Mouse (Mus musculus): Measurements from ENCODE around the gene Olfr94. TPM values are rescaled to one million over a fixed set of nuclear protein-coding genes. Genes with fewer than 3 reads are reported as not detected.
"Not testable (repeated sequence)": the region's sequence is repeated elsewhere in the genome, so short reads cannot be mapped to it uniquely, and the experiment has no call there.

Olfr94 gene
- polyA plus RNA-seq (2015; fragmentation: Nextera tagmentation; extraction: Ambion mirVana) = not detected in 2 replicates

DNA sequence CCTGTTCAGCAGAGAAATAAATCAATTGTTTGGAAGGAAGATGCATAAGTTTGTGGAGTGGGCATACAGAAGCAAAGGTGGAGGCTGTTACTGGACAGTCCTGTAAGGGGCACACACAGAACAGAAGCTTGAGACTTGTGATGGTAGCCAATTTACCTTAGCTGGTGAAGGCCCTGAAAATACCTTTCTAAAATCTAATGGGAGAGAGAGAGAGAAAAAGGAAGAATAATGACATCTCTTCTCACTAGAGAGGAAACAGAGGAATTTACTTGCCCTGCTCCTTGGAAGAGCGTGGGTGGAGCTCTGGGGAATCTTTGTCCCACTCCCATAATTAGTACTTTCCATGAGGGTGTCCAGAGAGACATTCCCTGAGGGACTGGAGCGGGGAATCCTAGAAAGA, at the start of gene Olfr94:
Gene Olfr94, minus strand, starts transcription at position 101 of the 400 bp plus-strand sequence.
- Histone ChIP-seq H3K27me3 (peaks cover 44% of the 10 kb centered on the region), H3K36me3 (no peaks in the 10 kb centered on the region), H3K4me2 (no peak within 1 kb of the TSS), H3K4me3 (no peak within 1 kb of the TSS), H3K9me3 (no peaks in the 10 kb centered on the region), H3K27ac (no peak within 1 kb of the TSS), H3K4me1 (replicated peaks) (peaks cover 13% of the 10 kb centered on the region), H3K9ac (0 out of 2 replicates have a peak within 1 kb of the TSS, but pooled peaks have one; percentile 15)
- WGBS = 81% methylated on average over 2 of the region's 2 CpGs
- ATAC-seq (ENCODE audit: low FRiP score) = no peak

DNA sequence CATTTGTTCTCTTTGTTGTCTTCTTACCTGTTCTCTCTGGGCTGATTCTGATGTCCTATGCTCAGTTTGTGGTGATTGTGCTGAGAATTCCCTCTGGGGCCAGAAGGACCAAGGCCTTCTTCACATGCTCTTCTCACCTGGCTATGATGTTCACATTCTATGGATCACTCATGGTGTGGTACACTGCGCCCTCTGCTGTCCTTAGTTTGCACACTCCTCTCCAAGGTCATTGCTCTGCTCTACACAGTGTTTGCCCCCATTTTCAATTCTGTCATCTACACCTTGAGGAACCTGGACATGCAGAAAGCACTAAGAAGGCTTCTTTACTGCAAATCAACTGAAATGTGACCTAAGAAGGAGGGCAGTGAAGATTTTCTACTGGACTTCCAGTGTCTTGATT, 49.8 kb upstream of the Olfr94 start:
- no peak for ATAC-seq (ENCODE audit: low FRiP score)
- Histone ChIP-seq H3K9ac (no peak overlapping the region), H3K27me3 (no peaks in the 10 kb centered on the region), H3K4me2 (no peak overlapping the region), H3K9me3 (no peaks in the 10 kb centered on the region), H3K4me3 (no peak overlapping the region), H3K4me1 (replicated peaks) (no peaks in the 10 kb centered on the region), H3K27ac (no peak overlapping the region), H3K36me3 (no peaks in the 10 kb centered on the region)
- 8% methylated on average over 1 of the region's 1 CpGs for WGBS

DNA sequence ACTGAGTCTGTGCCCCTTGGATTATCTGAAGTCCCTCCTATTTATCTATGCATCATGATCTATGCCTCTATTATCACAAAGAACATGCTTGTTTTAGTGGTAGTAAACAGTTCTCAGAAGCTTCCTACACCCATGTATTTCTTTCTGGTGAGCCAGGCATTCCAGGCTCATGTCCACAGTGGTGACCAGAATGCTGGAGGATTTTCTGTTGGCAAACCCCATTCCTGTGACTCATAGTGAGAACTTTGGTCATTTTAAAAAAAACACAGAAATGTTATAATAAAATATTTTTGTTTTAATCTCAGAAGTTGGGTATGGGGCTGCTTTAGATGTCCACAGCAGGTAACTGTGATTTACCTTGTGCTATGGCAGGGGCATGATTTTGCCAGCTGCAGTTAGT, 48.7 kb upstream of the Olfr94 start:
- H3K9me3 ChIP-seq = no peaks in the 10 kb centered on the region
- no peak overlapping the region for H3K27ac ChIP-seq
- ATAC-seq (ENCODE audit: low FRiP score) = no peak
- no peaks in the 10 kb centered on the region for H3K27me3 ChIP-seq
- H3K9ac ChIP-seq = no peak overlapping the region
- no peaks in the 10 kb centered on the region for H3K36me3 ChIP-seq
- no peaks in the 10 kb centered on the region for H3K4me1 ChIP-seq (replicated peaks)
- no peak overlapping the region for H3K4me3 ChIP-seq
- no peak overlapping the region for H3K4me2 ChIP-seq

DNA sequence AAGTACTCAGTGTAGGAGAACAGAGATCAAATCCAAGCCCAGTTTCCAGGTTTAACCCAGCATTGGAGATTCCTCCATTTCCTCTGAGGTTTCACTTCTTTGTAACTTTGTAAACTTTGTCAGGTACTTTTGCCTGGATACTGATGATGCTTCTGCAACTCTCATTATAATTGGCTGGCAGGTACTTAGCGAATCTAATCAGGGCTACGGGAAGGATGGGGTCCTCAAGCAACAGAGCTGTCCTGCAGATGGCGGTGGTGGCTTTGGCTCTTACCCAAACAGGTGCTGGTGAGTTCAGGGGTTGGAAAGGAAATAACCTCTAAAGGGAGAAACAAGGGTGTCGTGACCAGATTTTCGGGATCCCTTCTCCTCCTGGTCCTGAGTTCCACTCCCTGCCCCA, 45.9 kb upstream of the Olfr94 start:
- H3K27me3 ChIP-seq = no peaks in the 10 kb centered on the region
- ATAC-seq (ENCODE audit: low FRiP score) = no peak
- H3K36me3 ChIP-seq = no peaks in the 10 kb centered on the region
- no peak overlapping the region for H3K4me2 ChIP-seq
- H3K9me3 ChIP-seq = no peaks in the 10 kb centered on the region
- H3K4me3 ChIP-seq = no peak overlapping the region
- 39% methylated on average over 5 of the region's 5 CpGs for WGBS
- H3K27ac ChIP-seq = no peak overlapping the region
- no peaks in the 10 kb centered on the region for H3K4me1 ChIP-seq (replicated peaks)
- H3K9ac ChIP-seq = no peak overlapping the region

DNA sequence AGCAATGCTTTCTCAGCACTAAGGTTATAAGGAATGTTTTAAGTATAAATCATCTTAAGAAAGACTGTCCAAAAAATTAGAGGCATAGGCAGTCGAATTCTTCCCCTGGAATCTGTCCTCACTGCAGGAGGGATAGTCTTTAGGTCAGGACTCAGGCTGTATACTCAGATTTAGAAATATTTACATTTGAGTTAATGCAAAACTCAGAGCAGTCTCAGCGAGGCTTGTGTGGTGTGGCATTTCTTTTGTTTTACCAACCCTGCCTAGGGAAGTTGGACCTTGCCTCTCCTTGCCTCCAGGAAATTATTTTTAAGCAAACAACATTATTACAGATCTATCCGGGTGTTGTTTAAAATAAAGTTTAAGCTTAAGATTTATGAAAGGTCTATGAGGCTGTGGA, 41.4 kb upstream of the Olfr94 start:
- no peak for ATAC-seq (ENCODE audit: low FRiP score)
- Histone ChIP-seq H3K4me3 (no peak overlapping the region), H3K9me3 (no peaks in the 10 kb centered on the region), H3K36me3 (no peaks in the 10 kb centered on the region), H3K4me1 (replicated peaks) (no peaks in the 10 kb centered on the region), H3K9ac (no peak overlapping the region), H3K27ac (no peak overlapping the region), H3K27me3 (no peaks in the 10 kb centered on the region), H3K4me2 (no peak overlapping the region)
- WGBS = 59% methylated on average over 3 of the region's 3 CpGs

DNA sequence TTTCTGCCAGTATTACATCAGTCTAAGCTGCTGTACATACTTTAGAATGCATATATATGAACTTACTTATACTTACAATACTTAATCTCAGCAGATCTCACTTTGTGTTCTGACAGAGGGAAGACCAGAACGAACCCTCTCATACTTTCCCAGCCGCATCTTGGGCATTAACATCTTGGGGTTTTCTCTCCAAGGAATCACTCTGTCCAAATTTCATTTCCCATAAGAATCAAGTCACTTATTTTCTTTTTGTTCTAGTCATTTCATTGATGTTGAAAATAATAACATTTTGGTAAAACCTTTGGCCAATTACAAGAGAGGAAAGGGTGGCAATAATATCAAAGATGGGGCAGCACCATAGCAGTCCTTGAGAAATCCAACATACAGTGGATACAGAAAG, 36.4 kb upstream of the Olfr94 start, which contains the start of gene Olfr97:
Gene Olfr97, minus strand, starts transcription at position 101 of the 400 bp plus-strand sequence.
- not testable (repeated sequence) for H3K4me1 ChIP-seq (replicated peaks); H3K27me3 ChIP-seq; H3K9me3 ChIP-seq; H3K4me2 ChIP-seq; H3K27ac ChIP-seq; H3K9ac ChIP-seq; H3K4me3 ChIP-seq; ATAC-seq (ENCODE audit: low FRiP score); H3K36me3 ChIP-seq
- 93% methylated on average over 2 of the region's 2 CpGs for WGBS

DNA sequence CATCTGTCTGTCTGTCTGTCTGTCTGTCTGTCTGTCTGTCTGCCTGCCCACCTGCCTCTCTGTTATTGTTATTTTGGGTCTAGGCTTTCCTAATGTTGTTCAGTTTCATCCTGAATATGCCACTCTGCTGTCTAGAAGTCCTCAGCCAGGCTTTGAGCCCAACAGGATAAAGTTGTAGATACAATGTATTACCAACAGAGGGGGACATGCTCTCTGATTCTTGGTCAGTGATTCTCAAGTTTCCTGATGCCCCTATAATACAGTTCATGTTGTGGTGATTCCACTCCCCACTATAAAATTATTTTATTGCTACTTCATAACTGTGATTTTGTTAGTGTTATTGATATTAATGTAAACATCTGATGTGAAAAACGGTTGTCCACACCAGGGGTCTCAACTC, 21.1 kb upstream of the Olfr94 start:
- H3K27me3 ChIP-seq = no peaks in the 10 kb centered on the region
- 0 out of 2 replicates have a peak, but pooled peaks cover 2% of the 10 kb centered on the region for H3K9me3 ChIP-seq
- WGBS = 29% methylated on average over 1 of the region's 1 CpGs
- ATAC-seq (ENCODE audit: low FRiP score) = no peak
- no peaks in the 10 kb centered on the region for H3K36me3 ChIP-seq
- no peak overlapping the region for H3K27ac ChIP-seq
- no peaks in the 10 kb centered on the region for H3K4me1 ChIP-seq (replicated peaks)
- no peak overlapping the region for H3K4me3 ChIP-seq
- no peak overlapping the region for H3K9ac ChIP-seq
- no peak overlapping the region for H3K4me2 ChIP-seq

DNA sequence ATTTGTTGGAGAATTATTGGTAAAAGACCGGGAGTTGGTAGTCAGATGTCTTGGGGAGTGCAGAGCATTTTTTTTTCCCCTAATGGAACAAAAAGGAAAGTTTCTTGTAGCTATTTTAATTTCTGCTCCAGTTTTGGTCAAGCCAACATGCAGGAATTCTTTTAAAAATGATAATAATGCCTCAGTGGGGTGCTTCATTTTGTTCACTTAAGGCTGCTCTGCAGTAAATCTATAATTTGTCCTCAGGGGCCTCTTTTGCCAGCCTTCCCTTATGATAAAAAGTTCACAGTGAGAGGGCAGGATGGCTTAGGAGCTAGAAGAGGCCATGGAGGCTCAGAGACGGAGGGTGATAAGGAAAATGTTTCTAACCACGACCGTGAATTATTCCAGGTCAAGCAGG, 19.1 kb upstream of the Olfr94 start, which contains the start of gene Olfr96:
Gene Olfr96, plus strand, starts transcription at position 301 of the 400 bp plus-strand sequence.
- no peak for ATAC-seq (ENCODE audit: low FRiP score)
- H3K9ac ChIP-seq = no peak within 1 kb of the TSS
- H3K4me3 ChIP-seq = no peak within 1 kb of the TSS
- no peaks in the 10 kb centered on the region for H3K4me1 ChIP-seq (replicated peaks)
- no peaks in the 10 kb centered on the region for H3K27me3 ChIP-seq
- H3K4me2 ChIP-seq = no peak within 1 kb of the TSS
- H3K27ac ChIP-seq = no peak within 1 kb of the TSS
- no peaks in the 10 kb centered on the region for H3K36me3 ChIP-seq
- WGBS = 69% methylated on average over 4 of the region's 4 CpGs
- 0 out of 2 replicates have a peak, but pooled peaks cover 2% of the 10 kb centered on the region for H3K9me3 ChIP-seq

DNA sequence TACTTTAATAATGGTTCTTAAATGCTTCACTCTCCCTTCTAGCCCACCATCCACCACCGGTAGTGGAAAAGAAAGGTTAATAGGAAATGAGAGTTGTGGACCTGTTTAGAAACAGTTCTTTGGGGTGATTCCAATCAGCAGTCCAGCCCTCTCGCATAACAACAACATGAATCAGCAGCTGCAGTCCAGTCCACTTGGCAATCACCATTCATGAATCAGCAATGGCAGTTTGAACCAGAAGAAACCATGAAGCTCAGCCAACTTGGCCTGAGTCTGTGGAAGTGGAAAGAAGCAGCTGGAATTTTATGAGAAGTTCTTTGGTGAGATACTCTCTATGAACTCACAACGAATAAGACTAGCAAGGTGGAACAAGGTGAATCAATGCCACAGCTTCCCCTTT, 17.7 kb upstream of the Olfr94 start:
- no peak for ATAC-seq (ENCODE audit: low FRiP score)
- Histone ChIP-seq H3K27ac (no peak overlapping the region), H3K27me3 (no peaks in the 10 kb centered on the region)

DNA sequence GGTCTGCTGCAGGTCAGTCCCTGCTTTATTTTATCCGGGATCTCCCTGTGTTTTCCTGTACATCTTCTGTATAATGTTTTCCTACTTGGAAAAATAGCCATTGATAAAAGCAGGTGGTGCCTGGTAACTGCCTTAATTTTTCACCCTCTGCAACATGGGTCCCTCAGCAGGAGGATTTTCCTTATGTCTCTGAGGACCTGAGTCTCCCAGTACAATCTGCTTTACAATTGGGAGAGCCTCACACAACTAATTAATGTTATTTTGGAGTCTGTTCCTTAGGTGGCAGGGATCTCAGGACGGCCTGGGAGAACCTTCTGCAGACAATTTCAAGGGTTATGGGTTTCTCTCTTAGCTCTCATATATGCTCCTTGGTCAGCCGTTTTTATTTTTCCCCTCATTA, 12.2 kb upstream of the Olfr94 start, which contains the start of gene Olfr95:
Gene Olfr95, minus strand, starts transcription at position 101 of the 400 bp plus-strand sequence.
- Histone ChIP-seq H3K9ac (no peak within 1 kb of the TSS), H3K4me1 (replicated peaks) (peaks cover 5% of the 10 kb centered on the region; the same call in 1 of the 2 replicates), H3K27ac (no peak within 1 kb of the TSS), H3K4me2 (no peak within 1 kb of the TSS), H3K27me3 (peaks cover 23% of the 10 kb centered on the region), H3K36me3 (no peaks in the 10 kb centered on the region), H3K9me3 (0 out of 2 replicates have a peak, but pooled peaks cover 2% of the 10 kb centered on the region), H3K4me3 (no peak within 1 kb of the TSS)
- no peak for ATAC-seq (ENCODE audit: low FRiP score)
- WGBS = 80% methylated on average over 3 of the region's 3 CpGs

More for the DNA sequence above, 17.7 kb upstream of the Olfr94 start:
- WGBS = 89% methylated on average over 3 of the region's 3 CpGs
- Histone ChIP-seq H3K4me2 (no peak overlapping the region), H3K9me3 (0 out of 2 replicates have a peak, but pooled peaks cover 2% of the 10 kb centered on the region), H3K36me3 (no peaks in the 10 kb centered on the region), H3K9ac (no peak overlapping the region), H3K4me3 (no peak overlapping the region), H3K4me1 (replicated peaks) (no peaks in the 10 kb centered on the region)

DNA sequence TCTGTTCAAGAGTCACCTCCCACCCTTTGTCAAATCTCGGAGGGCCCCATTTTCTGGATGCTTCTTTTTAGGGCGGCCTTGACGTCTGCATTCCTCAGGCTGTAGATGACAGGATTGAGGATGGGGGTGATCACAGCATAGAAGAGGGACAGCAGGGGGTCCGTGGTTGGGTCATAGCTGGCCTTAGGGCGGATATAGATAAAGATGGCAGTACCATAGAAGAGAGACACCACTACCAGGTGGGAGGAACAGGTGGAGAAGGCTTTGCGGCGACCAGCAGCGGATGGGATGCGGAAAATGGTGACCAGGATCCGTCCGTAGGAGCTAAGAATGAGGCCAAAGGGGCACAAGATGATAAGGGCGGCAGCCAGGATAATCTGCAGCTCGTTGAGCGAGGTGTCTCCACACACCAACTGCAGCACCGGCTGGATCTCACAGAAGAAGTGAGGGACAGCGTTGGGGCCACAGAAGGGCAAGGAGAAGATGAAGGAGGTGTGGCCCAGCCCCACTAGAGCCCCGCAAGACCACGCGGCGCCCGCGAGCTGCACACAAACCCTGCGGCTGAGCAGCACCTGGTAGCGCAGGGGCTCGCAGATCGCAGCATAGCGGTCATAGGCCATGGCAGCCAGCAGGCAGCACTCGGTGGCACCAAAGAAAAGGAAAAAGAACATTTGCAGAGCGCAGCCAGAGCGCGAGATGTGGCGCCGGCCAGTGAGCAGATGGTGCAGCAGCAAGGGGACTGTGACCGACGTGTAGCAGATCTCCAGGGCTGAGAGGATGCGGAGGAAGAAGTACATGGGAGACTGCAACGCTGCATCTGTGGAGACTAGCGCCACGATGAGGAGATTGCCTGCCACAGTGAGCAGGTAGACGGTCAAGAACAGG, 10.3 kb upstream of the Olfr94 start:
- Histone ChIP-seq H3K9ac (peak overlapping the region; percentile 63), H3K4me3 (peak overlapping the region; percentile 39), H3K36me3 (no peaks in the 10 kb centered on the region), H3K27me3 (peaks cover 23% of the 10 kb centered on the region), H3K4me2 (peak overlapping the region; percentile 54), H3K27ac (no peak overlapping the region), H3K4me1 (replicated peaks) (peaks cover 5% of the 10 kb centered on the region; the same call in 1 of the 2 replicates), H3K9me3 (no peaks in the 10 kb centered on the region)
- ATAC-seq (ENCODE audit: low FRiP score) = peak; percentile 86
- WGBS = 18% methylated on average over 40 of the region's 40 CpGs

DNA sequence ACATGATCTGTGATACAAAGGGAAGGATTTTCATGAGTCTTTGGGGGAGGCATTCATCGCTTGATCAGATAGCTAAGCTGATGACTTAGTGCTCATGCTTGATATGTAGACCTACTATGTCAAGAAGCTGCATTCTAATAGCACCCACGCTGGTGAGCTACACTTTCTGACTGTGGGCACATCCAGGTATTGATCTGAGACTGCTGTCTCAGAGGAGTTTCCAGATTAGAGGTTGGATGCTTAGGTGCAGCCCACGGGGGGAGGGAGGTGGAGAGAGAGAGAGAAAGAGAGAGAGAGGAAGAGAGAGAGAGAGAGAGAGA, 3.1 kb upstream of the Olfr94 start:
- no peak overlapping the region for H3K4me3 ChIP-seq
- no peaks in the 10 kb centered on the region for H3K9me3 ChIP-seq
- WGBS = 37% methylated on average over 3 of the region's 3 CpGs
- H3K4me1 ChIP-seq (replicated peaks) = no peaks in the 10 kb centered on the region
- ATAC-seq (ENCODE audit: low FRiP score) = peak; percentile 58
- H3K27me3 ChIP-seq = peaks cover 15% of the 10 kb centered on the region; the same call in 1 of the 2 replicates
- H3K36me3 ChIP-seq = no peaks in the 10 kb centered on the region
- H3K27ac ChIP-seq = no peak overlapping the region
- no peak overlapping the region for H3K4me2 ChIP-seq
- H3K9ac ChIP-seq = no peak overlapping the region

Measured in hindbrain, embryonic 13.5 days (tissue).